Mouse (Mus musculus): ENCODE measurements at regions not wholly inside any gene's neighbourhood (a gene's known extent, or its start where the extent isn't known, plus 50 kb on each side); places are given as distances from the start of the nearest gene placed in this dataset.

DNA sequence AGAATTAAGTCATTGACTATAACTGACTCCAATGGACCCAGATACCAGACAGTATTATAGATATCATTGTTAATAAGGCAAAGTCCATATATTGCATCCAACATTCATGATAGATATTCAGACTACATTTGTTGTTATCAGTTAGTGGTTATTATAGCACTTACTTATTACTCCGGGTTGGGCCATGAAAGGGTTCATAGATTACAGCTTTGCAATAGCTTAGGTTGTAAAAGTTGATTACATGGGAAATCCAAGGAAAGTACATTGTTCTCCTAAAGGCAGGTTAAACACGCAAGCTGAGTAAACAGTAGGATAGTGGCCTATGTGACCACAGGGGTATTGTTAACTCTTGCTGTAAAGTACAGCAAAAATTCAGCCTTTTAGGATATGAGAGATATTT lies 89.3 kb upstream of the Actbl2 start:
- TF ChIP-seq CTCF (IDR thresholded peaks at IDR 0.05; ENCODE audit: low read depth): no peak
- no peak overlapping the region for H3K9ac ChIP-seq
- no peak for DNase-seq
- H3K27ac ChIP-seq (ENCODE audit: low read depth, low read length): no peak overlapping the region
- H3K36me3 ChIP-seq (ENCODE audit: insufficient read depth): no peaks in the 10 kb centered on the region
- no peaks in the 10 kb centered on the region for H3K27me3 ChIP-seq (ENCODE audit: insufficient read depth, low read length)
- H3K4me2 ChIP-seq (ENCODE audit: low read depth): no peak overlapping the region
- no peak for ATAC-seq
- no peaks in the 10 kb centered on the region for H3K9me3 ChIP-seq (ENCODE audit: low read length)
- WGBS: 97% methylated on average over 2 of the region's 2 CpGs
- no peak overlapping the region for H3K4me3 ChIP-seq (ENCODE audit: low read depth, low read length)
- H3K4me1 ChIP-seq (ENCODE audit: insufficient read depth): no peaks in the 10 kb centered on the region

DNA sequence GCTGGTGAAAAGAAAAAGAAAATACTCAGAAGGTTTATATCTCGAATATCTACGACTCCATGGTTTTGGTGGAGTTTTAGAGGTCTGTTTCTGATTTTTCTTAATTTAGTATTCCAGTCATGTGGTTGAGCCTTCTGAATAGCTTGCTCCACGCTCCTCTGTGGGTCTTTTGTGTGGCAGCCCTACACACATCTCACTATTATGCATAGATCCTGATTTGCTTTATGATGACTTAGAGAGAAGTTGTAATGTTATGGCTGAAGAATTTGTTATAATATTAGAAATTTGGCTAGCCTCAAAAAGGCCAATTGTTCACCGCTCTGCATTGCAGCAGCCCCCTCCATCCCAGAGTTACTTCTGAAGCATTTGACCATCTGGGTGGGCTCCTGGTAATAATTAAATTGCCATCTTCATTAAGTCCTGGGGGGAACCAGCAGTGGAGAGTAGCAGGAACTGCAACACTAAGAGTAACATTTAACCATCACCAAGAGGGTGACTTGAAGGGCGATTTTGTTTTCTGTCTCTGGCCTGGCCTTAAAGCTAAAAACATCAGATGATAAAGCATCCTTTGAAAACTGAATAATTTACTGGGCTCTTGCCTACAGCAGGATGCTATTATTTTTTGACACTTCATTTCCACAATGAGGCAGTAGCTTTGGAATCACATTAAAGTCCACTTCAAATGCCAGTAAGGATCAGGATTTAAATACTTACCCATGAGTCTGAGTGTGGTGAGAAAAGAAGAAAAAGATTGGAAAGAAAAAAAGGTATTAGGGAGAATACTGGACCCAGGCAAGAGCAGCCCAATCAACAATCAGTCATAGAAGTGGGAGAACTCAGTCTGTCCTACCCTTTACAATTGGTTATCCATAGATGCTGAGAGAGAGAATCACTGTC lies 84.3 kb upstream of the Actbl2 start:
- Histone ChIP-seq H3K4me1 (ENCODE audit: insufficient read depth) (no peaks in the 10 kb centered on the region), H3K36me3 (ENCODE audit: insufficient read depth) (no peaks in the 10 kb centered on the region), H3K9ac (no peak overlapping the region), H3K27me3 (ENCODE audit: insufficient read depth, low read length) (no peaks in the 10 kb centered on the region), H3K4me2 (ENCODE audit: low read depth) (no peak overlapping the region), H3K9me3 (ENCODE audit: low read length) (no peaks in the 10 kb centered on the region), H3K4me3 (ENCODE audit: low read depth, low read length) (no peak overlapping the region), H3K27ac (ENCODE audit: low read depth, low read length) (no peak overlapping the region)
- no peak for TF ChIP-seq CTCF (IDR thresholded peaks at IDR 0.05; ENCODE audit: low read depth)
- ATAC-seq (no peak; the same call in 1 of the 2 replicates), DNase-seq (no peak)
- WGBS: 61% methylated on average over 5 of the region's 5 CpGs

DNA sequence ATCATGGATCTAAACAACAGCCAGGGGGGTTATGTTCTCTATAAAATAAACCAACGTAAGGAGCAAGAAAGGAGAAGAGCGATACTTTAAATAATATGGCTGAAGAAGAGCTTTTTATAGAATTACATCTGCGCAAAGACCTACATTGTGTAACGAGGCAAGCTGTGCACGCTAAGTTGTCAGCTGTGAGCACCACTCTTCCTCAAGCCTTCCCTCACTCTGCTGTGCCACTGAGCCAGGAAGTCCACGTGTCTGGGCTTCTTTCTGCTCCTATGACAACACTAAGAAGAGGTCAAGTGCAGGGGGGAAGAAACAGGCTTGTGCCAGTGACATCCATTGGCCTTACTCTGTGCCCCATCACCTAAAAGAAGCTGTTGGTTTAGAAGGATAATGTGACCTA lies 75.6 kb upstream of the Actbl2 start:
- 80% methylated on average over 6 of the region's 6 CpGs for WGBS
- DNase-seq (peak; percentile 12), ATAC-seq (peak; percentile 36; the same call in 1 of the 2 replicates)
- no peak overlapping the region for H3K4me3 ChIP-seq (ENCODE audit: low read depth, low read length)
- no peak overlapping the region for H3K27ac ChIP-seq (ENCODE audit: low read depth, low read length)
- H3K9ac ChIP-seq: no peak overlapping the region
- H3K4me1 ChIP-seq (ENCODE audit: insufficient read depth): no peaks in the 10 kb centered on the region
- no peaks in the 10 kb centered on the region for H3K36me3 ChIP-seq (ENCODE audit: insufficient read depth)
- H3K27me3 ChIP-seq (ENCODE audit: insufficient read depth, low read length): no peaks in the 10 kb centered on the region
- H3K9me3 ChIP-seq (ENCODE audit: low read length): no peaks in the 10 kb centered on the region
- no peak for TF ChIP-seq CTCF (IDR thresholded peaks at IDR 0.05; ENCODE audit: low read depth)
- H3K4me2 ChIP-seq (ENCODE audit: low read depth): no peak overlapping the region

DNA sequence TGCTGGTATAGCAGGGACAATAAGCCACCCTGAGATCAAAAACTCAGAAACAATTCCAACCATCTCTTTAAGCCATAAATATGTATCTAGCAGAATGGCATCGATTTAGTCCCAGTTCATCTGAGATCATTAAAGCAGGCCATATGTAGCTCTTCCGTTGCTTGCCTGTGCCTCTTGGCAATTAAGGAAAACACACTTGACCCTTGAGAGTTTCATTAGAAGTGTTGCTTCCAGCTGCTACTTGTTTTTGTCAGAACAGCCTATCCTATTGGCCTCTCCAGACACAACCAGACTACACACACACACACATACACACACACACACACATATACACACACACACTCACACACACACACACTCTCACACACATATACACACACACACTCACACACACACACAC lies 71.5 kb upstream of the Actbl2 start:
- H3K36me3 ChIP-seq (ENCODE audit: insufficient read depth): no peaks in the 10 kb centered on the region
- no peaks in the 10 kb centered on the region for H3K27me3 ChIP-seq (ENCODE audit: insufficient read depth, low read length)
- no peak for TF ChIP-seq CTCF (IDR thresholded peaks at IDR 0.05; ENCODE audit: low read depth)
- DNase-seq: no peak
- H3K27ac ChIP-seq (ENCODE audit: low read depth, low read length): no peak overlapping the region
- H3K9me3 ChIP-seq (ENCODE audit: low read length): no peaks in the 10 kb centered on the region
- no peak overlapping the region for H3K9ac ChIP-seq
- H3K4me1 ChIP-seq (ENCODE audit: insufficient read depth): no peaks in the 10 kb centered on the region
- 59% methylated on average over 2 of the region's 2 CpGs for WGBS
- no peak overlapping the region for H3K4me3 ChIP-seq (ENCODE audit: low read depth, low read length)
- ATAC-seq: no peak
- no peak overlapping the region for H3K4me2 ChIP-seq (ENCODE audit: low read depth)

DNA sequence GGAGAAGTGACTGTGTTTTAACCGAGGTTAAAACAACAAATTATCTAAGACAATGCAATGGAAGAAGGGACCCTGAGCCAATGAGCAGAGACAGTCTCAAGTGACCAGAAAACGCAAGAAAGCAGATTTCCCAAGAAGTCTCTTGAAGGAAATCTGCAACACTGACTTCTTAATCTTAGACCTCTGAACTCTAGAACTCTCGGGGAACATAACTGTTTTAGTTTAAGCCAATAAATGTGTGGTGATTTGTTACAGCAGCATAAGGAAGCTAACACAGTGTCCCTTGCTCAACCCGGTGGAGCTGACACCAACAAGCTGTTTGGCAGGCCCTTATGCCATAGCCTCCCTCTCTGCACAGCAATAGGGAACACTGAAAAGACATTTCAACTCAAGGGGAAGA lies 69.0 kb upstream of the Actbl2 start:
- H3K4me1 ChIP-seq (ENCODE audit: insufficient read depth): no peaks in the 10 kb centered on the region
- no peaks in the 10 kb centered on the region for H3K36me3 ChIP-seq (ENCODE audit: insufficient read depth)
- no peaks in the 10 kb centered on the region for H3K9me3 ChIP-seq (ENCODE audit: low read length)
- H3K4me2 ChIP-seq (ENCODE audit: low read depth): no peak overlapping the region
- H3K4me3 ChIP-seq (ENCODE audit: low read depth, low read length): no peak overlapping the region
- TF ChIP-seq CTCF (IDR thresholded peaks at IDR 0.05; ENCODE audit: low read depth): no peak
- 83% methylated on average over 4 of the region's 4 CpGs for WGBS
- H3K27me3 ChIP-seq (ENCODE audit: insufficient read depth, low read length): no peaks in the 10 kb centered on the region
- H3K9ac ChIP-seq: no peak overlapping the region
- no peak for ATAC-seq
- no peak for DNase-seq
- H3K27ac ChIP-seq (ENCODE audit: low read depth, low read length): no peak overlapping the region

DNA sequence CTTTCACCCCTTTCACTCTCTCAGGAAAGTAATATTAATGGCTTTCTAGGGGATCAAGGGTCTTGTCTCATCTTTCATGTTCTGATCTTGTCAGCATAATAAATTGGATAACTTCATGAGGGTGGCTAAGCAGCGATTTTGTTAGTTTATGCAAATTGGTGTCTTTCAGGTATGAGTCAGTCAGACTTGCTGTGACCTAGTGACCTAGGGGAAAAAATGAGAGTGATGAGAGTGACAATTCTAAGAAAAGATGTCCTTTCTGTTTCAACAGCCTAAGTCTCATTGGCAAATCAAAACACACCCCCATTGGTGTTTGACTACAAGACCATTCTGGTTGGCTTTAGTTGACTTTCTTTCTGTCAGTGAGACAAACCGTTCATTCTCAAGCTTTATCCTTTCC lies 68.0 kb upstream of the Actbl2 start:
- no peak overlapping the region for H3K9ac ChIP-seq
- ATAC-seq: no peak
- no peak overlapping the region for H3K27ac ChIP-seq (ENCODE audit: low read depth, low read length)
- no peaks in the 10 kb centered on the region for H3K36me3 ChIP-seq (ENCODE audit: insufficient read depth)
- no peak overlapping the region for H3K4me2 ChIP-seq (ENCODE audit: low read depth)
- TF ChIP-seq CTCF (IDR thresholded peaks at IDR 0.05; ENCODE audit: low read depth): no peak
- no peaks in the 10 kb centered on the region for H3K4me1 ChIP-seq (ENCODE audit: insufficient read depth)
- no peak for DNase-seq
- H3K4me3 ChIP-seq (ENCODE audit: low read depth, low read length): no peak overlapping the region
- H3K9me3 ChIP-seq (ENCODE audit: low read length): no peaks in the 10 kb centered on the region
- 88% methylated on average over 2 of the region's 2 CpGs for WGBS
- H3K27me3 ChIP-seq (ENCODE audit: insufficient read depth, low read length): no peaks in the 10 kb centered on the region

DNA sequence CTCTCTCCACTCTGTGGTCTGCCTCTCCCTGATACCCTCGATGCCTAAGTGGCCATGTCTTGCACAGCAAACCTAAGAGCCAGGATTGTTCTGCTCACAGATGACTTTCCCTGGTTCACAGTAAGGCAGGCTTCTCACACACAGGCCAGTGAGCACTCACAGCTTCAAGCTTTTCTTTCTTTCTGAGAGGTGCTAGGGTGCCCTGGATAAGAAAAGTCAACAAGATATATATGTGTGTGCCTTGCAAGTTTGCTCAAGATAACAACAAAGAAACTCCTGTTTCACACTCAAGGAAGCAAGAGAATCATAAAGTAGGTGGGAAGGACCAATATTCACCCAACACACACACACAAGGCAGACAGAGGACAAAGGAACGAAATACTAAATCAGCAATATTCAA lies 60.9 kb upstream of the Actbl2 start:
- Histone ChIP-seq H3K9ac (no peak overlapping the region), H3K27ac (ENCODE audit: low read depth, low read length) (no peak overlapping the region), H3K36me3 (ENCODE audit: insufficient read depth) (no peaks in the 10 kb centered on the region), H3K27me3 (ENCODE audit: insufficient read depth, low read length) (no peaks in the 10 kb centered on the region), H3K4me1 (ENCODE audit: insufficient read depth) (no peaks in the 10 kb centered on the region), H3K4me3 (ENCODE audit: low read depth, low read length) (no peak overlapping the region), H3K4me2 (ENCODE audit: low read depth) (no peak overlapping the region), H3K9me3 (ENCODE audit: low read length) (no peaks in the 10 kb centered on the region)
- no peak for TF ChIP-seq CTCF (IDR thresholded peaks at IDR 0.05; ENCODE audit: low read depth)
- DNase-seq (no peak), ATAC-seq (no peak)
- 79% methylated on average over 2 of the region's 2 CpGs for WGBS

Measured in forebrain, postnatal 0 days (tissue).